Mouse (Mus musculus) spleen, postnatal 14 days (tissue): ENCODE results near the gene Wfdc15a.
"Not testable (repeated sequence)": the region's sequence is repeated elsewhere in the genome, so short reads cannot be mapped to it uniquely, and the experiment has no call there.

Experiments
- DNase-seq, 2 experiments: peaks; one replicate each; pipeline ENCODE4 v3.0.0; 2021 to 2022; ENCODE audit warnings: low spot score in 2 of 2

Wfdc15a gene

DNA sequence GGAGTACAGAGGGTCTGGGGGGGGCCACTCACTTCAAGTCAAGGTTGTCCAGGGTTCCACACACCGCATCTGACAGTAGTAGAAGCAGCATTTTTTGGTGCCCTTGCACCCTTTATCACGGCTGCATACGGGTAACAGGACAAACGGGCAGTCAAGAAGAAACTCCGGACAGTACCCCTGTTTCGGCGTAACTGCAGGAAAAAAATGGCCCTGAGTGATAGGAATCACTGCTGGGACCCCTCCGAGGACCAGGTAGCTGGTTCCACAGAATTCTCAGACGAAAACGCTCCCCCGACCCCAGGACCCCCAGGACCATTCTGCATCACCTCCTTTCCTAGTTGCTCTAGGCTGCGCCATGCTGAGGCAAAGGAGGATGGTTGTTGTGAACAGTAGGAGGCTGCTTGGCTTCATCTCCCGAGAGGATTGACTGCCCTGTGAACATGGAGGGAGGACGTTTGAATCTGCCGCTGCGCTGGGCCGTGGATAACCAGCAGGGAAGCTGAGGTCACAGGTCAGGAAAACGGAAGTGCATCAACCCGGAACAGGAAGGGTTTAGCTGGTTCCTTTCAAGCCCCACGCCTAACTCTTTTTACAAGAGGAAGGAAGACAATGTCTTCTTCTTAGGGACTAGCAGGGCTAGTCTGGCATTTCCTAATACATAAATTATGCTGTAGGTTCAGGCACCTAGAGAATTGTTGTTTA is at the start of gene Wfdc15a:
Gene Wfdc15a (minus strand): TSS at position 505 of the 702 bp plus-strand sequence.
- no peak for DNase-seq

DNA sequence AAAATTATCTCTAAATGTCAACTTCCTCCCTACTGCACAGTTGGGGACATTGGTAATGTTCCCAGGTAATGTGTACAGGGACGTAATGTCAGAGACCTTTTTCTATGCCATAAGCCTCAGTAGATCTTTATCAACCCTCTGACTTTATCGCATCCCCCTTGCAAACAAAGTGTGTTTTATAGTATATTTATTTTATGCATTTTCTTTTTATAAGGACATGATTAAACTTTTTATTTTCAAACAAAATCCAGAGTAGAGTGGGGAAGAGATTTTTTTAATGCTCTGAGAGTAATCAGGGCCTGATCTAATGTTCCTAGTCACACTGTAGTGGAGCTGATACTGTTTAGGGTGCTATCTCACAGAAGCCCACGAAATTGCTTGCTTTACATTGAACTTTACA is 38.4 kb upstream of the Wfdc15a start, which contains the start of gene Svs2:
Gene Svs2 (minus strand): TSS at position 101 of the 400 bp plus-strand sequence.
- DNase-seq: no peak

DNA sequence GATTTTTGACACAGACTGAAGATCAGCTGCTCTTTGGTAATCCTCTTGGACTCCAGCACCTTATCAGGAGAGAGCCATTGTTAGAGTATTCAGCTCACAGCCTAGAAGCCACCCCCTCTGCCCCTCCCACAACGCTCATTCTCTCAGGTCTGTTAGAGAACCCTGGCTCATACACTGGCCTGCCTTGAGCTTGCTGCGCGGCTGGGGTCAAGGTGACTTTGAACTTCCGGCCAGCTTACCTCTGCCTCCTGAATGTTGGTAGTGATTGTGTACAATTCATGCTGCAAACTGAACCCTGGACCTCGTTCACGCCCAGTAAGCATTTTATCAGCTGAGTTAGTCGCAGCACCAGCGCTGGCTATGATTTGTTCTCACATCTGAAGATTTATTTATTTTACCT is 32.7 kb upstream of the Wfdc15a start:
- DNase-seq: no peak

DNA sequence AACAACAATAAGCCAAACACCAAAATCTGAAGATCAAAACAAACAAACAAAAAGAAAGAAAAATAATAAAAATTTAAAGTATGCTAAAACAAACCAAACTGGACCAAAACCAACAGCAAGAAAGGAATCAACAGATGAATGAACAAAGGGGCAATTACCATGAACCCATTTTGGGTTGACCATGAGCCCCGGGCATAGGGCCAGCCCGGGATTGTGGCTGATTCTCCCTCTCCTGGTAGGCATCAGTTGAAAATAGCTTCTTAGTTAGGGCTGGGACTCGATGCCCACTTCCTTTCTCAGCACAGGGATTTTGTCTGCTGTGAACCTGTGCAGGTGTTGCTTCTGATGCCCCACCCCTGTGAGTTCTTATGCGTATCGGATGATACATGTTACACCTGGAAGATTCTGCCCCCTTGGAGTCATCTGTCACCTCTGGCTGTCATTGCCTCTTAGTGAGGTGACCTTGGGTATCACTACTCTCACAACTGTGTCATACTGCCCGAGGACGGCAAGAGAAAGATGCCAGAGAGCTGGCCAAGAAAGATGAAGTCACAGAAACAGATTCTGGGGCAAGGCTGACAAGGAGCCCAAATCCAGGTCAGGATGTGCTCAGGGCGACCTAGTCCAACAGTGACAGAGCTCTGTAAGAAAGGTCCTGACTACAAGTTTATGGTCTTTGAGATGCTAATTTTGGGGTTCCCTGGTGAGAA is 28.6 kb upstream of the Wfdc15a start:
- DNase-seq: no peak

DNA sequence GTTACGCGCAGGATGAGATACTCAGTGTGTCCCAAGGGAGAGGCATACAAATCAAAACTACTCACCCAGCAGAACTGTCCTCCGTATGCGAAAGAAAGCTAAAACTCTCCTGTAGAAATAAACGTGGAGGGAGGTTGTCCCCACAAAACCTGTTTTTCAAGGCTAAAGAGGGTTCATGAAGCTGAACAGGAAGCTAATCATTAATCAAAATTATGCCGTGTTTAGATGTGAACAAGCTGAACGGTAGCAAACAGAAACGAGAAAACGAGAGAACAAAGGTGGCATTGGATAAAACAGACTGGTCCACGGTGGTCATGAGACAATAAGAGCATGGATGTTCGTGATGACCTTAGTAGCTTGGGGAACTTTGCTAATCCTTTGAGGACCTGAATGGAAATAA is 21.6 kb upstream of the Wfdc15a start, which contains the start of gene Wfdc15b:
Gene Wfdc15b (minus strand): TSS at position 139 of the 400 bp plus-strand sequence.
- no peak for DNase-seq

DNA sequence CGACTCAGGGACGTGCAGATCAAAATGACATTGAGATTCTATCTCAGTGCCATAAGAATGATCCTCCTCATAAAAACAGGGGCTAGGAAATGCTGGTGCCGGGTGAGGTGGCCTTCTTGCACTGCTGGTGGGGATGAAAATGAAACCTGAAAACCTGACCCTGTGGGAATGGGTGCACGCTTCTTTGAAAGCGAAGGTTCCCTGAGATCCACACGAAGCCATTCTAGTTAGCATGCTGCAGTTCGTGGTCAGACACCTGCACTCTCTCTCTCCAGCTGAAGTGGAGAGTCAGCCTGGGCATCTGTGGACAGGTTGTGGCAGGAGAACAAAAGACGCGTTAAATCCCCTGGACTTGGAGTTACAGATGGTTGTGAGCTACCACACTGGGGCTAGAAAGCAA is 19.4 kb upstream of the Wfdc15a start:
- no peak for DNase-seq

DNA sequence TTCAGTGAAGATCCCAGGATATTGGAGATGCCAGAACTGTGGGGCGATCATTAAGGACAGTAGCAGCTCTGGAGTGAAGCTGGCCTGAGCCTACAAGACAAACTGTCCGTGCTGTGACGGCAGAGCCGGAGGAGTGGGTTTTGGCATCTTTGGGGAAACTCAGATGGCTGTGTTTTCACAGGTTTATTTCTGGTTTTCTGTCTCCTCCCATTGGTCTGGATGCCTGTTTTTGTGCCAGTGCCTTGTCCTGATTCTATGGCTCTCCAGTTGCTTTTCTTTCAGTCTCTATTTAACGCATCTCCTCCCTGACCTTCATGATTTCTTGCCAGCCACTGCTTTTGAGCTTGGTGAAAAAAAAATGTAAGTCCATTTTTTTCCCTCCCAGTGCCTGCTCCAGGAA is 12.8 kb upstream of the Wfdc15a start:
- DNase-seq: no peak

DNA sequence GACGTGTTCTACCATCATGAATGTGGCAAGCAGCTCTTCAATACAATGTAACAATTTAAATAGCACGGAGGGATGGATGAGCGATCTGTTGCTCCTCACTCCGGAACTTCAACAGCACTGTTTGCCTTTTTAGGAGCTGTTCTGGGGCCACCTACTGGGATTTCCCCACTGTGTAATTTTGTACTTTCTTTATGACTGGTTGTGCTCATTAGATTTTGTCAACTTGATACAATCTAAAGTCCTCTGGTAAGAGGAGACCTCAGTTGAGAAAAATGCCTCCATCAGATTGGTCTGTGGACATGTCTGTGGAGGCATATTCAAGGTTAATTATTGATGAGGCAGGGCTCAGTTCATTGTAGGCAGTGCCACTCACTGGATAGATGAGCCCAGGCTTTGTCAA is 11.0 kb upstream of the Wfdc15a start:
- DNase-seq: no peak

DNA sequence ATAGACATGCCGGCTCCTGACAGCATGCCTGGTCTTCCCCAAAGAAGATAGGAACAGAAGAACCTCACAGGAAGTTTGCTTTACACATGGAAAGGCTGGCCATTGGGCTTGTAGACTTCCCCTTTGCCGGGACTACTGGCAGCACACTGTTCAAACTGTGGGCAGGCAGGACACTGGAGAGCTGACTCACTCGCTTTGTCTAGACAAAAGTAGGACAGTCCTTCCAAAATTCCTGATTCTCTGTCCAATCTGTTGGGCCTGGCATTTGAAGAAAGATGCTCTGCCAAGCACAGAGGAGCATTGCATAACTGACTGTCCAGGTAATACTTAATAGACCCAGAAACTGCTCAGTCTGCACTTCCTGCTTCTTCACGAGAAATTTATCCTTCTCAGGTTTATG is 6.7 kb upstream of the Wfdc15a start:
- no peak for DNase-seq

DNA sequence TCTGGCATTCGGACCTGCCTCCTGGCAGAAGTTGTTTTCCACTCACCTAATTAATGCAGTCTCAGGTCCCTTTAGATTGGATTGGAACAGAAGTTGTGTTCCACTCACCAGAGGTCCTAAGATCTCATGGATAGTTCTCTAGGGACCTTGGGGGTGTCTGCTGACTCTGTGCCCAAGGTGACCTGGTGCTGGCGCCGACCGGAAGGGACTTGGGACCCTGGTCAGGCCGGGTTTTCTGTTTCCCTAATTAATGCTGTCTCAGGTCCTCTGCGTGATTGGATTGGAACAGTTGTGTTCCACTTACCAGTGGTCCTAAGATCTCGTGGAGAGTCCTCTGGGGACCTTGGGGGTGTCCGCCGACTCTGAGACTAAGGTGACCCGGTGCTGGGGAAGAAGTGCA is 6.1 kb upstream of the Wfdc15a start:
- DNase-seq: not testable (repeated sequence)

DNA sequence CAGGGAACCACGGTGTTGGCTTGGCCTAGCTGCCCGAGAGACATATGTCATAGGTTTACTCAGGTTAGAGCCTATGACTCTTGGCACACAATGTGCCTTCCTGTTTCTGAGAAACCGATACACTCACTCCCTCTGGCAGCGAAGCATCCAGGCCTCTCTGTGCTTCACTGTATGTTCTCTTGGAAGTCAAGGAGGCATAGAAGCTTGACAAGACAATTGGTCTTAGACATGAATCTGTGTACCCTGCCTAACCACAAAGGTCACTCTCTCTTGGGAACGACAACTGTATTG is 3.3 kb downstream of the Wfdc15a start:
- no peak for DNase-seq

DNA sequence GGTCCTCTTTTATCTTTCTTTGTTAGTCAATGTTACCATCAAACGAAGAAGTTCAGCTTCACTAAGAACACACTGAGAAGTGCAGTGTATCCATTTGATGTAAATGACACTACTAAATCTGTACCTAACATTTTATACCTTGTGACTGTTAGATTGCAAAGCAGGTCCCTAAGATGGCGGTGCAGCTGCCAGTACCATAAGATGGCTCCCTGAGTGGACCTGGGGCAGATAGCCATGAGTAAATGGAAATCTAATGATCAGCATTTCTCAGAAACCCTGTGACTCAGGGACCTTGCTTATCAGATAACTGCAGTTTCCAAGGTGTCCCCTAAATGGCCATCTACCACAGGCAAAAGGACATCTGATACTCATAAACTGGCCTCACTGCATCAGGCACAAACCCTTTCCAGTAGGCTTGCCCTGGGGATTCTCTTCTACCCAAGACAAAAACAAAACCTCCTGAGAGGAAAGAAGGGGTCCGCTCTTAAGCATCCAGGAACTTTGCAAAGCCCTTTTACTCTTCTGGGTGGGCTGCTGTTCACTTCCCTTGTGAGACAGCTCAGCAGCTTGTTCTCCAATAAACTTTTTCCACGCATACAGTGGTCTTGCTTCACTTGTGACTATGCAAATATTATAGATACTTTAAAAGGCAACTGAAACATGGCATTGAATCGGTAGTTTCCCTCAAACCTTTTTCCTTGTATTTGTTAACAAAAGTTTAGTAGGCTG is 3.8 kb downstream of the Wfdc15a start:
- no peak for DNase-seq

DNA sequence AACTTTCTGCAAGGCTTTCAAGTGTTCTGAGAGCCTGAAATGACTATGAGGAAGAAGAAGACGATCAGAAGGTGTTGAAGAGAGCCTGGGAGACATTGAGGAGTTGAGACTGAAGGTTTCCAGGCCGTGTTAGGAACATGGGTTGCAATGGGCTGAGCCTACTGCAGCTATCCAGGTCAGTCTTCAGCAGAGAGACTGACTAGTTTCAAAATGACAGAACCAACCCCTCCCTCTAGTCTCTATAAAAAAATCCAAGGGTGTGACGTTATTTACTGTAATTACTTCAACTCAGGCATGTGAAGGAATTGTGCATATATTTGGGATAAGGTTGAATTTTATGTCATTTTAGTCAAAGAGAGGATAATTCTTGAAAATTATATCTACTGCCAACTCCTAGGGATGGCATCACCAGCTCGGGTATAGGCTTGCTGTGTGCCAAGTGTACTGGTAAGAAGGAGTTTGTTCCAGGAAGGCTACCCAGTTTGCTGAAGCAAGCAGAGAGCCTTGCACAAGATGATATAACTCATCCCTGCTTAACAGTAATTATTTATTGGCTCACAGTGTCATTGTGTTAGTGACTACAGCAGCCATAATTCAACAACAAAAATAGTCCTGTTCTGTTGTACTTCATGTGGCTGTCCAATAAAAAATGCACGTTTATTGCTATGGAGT is 4.8 kb downstream of the Wfdc15a start:
- no peak for DNase-seq

DNA sequence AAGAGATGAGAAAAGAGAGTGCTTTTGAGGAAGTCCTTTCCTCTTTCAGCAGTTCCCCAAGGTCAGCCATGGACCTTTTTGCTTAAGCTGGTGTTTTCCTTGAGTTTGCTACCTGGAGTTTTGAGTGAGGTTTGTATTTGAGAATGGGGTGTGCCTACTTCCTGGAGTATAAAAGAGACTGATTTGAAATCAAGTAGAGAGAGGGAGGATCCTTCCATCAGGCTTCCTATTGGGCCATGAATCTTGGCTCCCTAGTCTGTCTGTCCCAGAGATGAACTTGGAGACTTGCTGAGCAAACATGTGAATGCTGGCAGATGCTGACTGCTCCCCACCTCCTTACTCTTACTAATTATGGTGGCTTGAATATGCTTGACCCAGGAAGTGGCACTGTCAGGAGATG is 7.7 kb downstream of the Wfdc15a start:
- no peak for DNase-seq

DNA sequence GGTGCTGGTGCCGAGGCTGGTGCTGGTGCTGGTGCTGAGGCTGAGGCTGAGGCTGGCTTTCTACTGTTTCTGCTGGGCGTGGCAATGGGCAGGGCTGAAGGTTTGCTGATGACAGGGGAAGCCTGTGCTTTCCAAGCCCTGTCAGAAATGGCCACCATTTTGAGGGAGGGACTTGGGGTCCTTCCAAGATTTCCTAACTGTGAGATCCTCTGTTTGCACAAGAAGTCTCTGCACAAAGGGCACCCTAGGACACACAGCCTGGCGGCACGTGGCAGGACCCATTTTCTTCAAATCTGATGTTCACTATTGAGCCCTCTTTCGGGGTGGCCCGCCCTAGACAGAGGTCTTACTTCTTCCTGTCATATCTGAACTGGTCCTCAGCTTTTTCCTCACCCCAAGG is 9.4 kb downstream of the Wfdc15a start, which contains the start of gene Wfdc12:
Gene Wfdc12 (minus strand): TSS at position 33 of the 400 bp plus-strand sequence.
- DNase-seq: no peak

DNA sequence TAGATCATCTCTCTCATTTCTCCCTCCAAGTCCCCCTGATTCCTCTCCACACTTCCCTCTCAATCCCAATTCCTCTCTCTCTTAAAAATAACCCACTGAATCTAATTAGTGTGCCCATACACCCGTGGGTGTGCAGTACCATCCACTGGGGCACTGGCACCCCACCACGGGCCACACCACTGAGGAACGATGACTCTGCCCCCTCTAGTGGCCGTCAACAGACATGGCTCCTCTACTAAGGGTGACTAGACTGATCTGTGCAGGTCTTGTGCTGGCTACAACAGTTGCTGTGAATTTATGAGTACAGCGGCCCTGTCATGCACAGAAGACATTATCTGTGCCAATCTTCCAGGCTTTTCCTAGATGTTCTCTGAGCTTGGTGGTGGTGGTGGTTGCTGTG is 11.2 kb downstream of the Wfdc15a start:
- no peak for DNase-seq

DNA sequence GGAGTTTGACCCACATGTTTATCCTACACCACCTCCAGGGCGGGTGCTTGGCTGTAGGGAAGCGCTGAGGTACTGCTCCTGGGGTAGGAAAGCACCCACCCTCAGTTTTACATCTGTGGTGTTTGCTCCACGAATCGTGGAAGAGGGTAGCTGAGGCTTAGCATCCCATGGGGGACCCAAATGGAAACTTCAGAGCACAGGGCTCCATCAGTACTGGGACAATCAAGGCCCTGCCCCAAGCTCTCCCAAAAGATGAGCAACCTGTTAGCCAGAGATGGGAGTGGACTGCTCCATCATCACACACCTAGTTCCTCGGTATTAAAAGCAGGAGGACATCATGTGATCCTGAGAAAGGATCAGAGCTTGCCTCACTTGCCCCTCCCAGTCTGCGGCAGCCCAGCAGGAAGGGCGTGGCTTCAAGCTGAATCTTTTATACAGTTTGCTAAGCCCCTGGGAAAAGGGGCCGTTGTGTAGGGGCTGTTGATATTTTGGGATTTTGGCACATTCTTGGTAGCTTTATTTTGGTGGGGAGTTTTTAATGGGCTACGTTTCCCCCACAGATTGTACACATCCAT is 15.7 kb downstream of the Wfdc15a start:
- no peak for DNase-seq

DNA sequence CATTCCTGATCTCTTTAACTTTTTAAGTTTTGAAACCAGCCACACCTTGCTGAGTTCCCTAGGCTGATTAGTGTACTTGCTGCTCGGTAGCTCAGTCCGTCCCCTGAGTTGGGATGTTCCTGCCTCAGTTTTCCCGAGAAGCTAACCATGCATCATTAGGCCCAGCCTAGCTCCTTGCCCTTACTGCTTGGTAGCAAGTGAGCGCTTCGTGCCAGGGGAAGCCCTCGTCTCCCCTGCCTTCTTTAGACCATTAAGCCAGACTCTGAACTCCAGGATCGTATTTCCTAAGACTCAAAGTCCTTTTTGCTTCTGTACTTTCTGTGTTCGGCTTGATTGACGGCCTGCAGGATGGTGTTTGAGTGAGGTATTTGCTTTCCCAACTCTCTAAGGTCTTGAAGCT is 16.6 kb downstream of the Wfdc15a start:
- no peak for DNase-seq

DNA sequence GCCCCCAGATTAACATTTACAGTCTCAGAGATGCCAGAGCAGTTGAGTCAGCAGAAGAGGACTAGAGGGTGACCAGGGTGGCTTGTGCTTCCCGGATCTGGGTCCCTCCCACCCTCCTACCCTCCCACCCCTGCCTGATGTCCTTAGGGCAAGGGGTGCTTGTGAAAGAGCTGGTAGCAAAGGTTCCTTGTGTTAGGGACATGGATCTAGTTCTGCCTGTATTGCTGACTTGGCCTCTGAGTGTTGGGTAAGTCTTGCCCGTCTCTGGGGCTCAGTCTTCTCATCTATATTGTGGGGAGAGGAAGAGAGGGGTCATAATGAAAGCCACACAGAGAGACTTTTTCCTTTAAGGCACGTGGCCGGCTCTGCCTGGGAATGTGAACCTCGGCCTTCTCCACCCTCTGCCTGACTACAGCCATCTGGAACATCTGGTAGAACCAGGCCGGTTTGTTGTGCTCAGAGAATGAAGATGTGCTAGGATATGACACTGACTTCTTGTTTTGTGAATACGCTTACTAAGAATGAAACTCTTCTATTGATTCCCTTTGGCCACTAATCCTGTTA is 17.2 kb downstream of the Wfdc15a start, which contains the start of gene Wfdc5:
Gene Wfdc5 (minus strand): TSS at position 51 of the 564 bp plus-strand sequence.
- DNase-seq: no peak

DNA sequence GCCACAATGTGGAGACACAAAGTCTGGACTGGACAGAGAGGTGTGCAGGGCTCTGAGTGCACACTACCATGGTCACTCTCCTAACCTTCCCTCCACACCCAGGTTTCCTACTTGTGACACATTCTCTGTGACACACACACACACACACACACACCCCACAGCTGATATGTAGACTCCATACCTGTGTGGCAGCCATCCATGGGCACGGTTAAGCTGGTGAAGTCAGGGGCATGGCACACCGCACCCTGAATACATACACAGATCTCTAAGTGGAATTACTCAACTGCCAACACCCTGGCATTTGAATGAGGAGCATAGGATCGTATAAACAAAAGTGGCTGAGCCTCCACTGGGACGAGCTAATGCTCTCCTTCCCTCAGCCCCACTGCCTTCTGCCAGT is 19.2 kb downstream of the Wfdc15a start:
- DNase-seq: no peak

DNA sequence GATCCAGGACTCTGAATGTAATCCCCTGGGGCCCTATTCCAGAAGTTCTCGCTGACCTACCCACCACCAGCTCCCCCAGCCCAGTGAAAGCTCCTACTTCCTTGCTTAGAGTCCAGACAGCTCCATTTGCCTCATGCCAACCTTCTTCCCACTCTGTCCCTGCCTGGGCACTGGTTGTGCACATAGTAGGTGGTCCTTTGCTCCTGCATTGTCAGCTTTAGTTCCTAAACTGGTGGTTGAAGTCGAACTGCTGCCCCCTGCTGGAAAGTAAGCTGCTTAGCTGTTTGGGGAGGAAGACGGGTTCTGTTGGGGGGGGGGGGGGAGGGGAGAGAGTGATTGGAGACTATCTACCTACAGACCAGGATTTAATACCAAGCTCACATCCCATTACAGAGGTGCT is 19.8 kb downstream of the Wfdc15a start:
- no peak for DNase-seq
